Mouse (Mus musculus): ENCODE data around the gene Krtap24-1.

Krtap24-1 gene

GRCm38 (mm10) chr16:88563045-88563913 is 48.8 kb downstream of the Krtap24-1 start, which contains the start of gene Cldn8:
TSS of gene Cldn8 (minus strand) at chr16:88563183.
- DNase-seq (ENCODE audit: low spot score in 2 of 2): no peak

GRCm38 (mm10) chr16:88561617-88562164 is 50.4 kb downstream of the Krtap24-1 start:
- DNase-seq (ENCODE audit: low spot score in 2 of 2): no peak

Data from spleen, postnatal 10 days (tissue).